Mouse (Mus musculus) CH12.LX (cell line): ENCODE results near the gene Tkfc. TPM values are rescaled to one million over a fixed set of nuclear protein-coding genes. Genes with fewer than 3 reads are reported as not detected.

Source experiments
- DNase-seq: peaks from one replicate; pipeline ENCODE4 v3.0.0-alpha.2; 2013; ENCODE audit errors: extremely low read depth
- H3K27ac ChIP-seq: 2 replicates; pipeline ENCODE4 v1.5.1; 2012; ENCODE audit warnings: low read depth, mild to moderate bottlenecking, control low read depth, moderate library complexity; ENCODE audit not compliant: insufficient read depth
- H3K27me3 ChIP-seq: replicated peaks from 2 replicates; pipeline ENCODE3; 2012; ENCODE audit warnings: inconsistent platforms
- H3K36me3 ChIP-seq, 2 experiments: replicated peaks in 1 of 2; 2 replicates each; pipeline versions ENCODE3 to v1.6.1; 2012; ENCODE audit warnings: inconsistent platforms in 1 of 2, low read length in 1 of 2, mild to moderate bottlenecking in 1 of 2, mixed read lengths in 1 of 2, moderate library complexity in 1 of 2; ENCODE audit not compliant: control insufficient read depth in 1 of 2, insufficient read depth in 1 of 2
- H3K4me1 ChIP-seq, 2 experiments: 2 replicates each; pipeline ENCODE4 v1.6.1; 2012; ENCODE audit warnings: inconsistent platforms in 1 of 2, moderate library complexity in 1 of 2; ENCODE audit not compliant: insufficient read depth in 2 of 2, control insufficient read depth in 1 of 2
- H3K4me2 ChIP-seq: 2 replicates; pipeline ENCODE4 v1.6.1; 2012; ENCODE audit warnings: low read depth, mild to moderate bottlenecking, control low read depth; ENCODE audit not compliant: poor library complexity, insufficient read depth, severe bottlenecking
- H3K4me3 ChIP-seq, 3 experiments: fragments of 150-350 bp in 1 of 3; sonication (generic) in 1 of 3; replicated peaks in 1 of 3; 2 replicates each; pipeline versions ENCODE3 to v1.5.1; 2011 to 2012; ENCODE audit warnings: low read depth in 2 of 3, low read length in 2 of 3, mild to moderate bottlenecking in 2 of 3, moderate library complexity in 2 of 3, control low read depth in 1 of 3, improper control_type of control experiment in 1 of 3, inconsistent platforms in 1 of 3, mixed read lengths in 1 of 3; ENCODE audit not compliant: poor library complexity in 1 of 3
- H3K79me2 ChIP-seq: replicated peaks from 2 replicates; pipeline ENCODE4 v1.6.1; 2012; ENCODE audit warnings: mild to moderate bottlenecking, moderate library complexity; ENCODE audit not compliant: control insufficient read depth, poor library complexity, insufficient read depth, severe bottlenecking; ENCODE audit errors: extremely low read depth
- H3K9ac ChIP-seq: 2 replicates; pipeline ENCODE4 v1.6.1; 2012; ENCODE audit warnings: low read depth, mild to moderate bottlenecking, control low read depth, moderate library complexity; ENCODE audit not compliant: insufficient read depth
- H3K9me3 ChIP-seq: replicated peaks from 2 replicates; pipeline ENCODE3; 2012; ENCODE audit warnings: low read length, inconsistent platforms, mixed read lengths
- BHLHE40 ChIP-seq: IDR thresholded peaks from 2 replicates; pipeline ENCODE4 v1.6.1; 2011; ENCODE audit warnings: mild to moderate bottlenecking, low read depth, low read length, improper control_type of control experiment
- CHD1 ChIP-seq: IDR thresholded peaks from 2 replicates; pipeline ENCODE4 v1.6.1; 2012; ENCODE audit warnings: low read depth, low read length, improper control_type of control experiment, inconsistent platforms
- CHD2 ChIP-seq: IDR thresholded peaks from 2 replicates; pipeline ENCODE4 v1.6.1; 2011; ENCODE audit warnings: low read length, improper control_type of control experiment
- CTCF ChIP-seq, 2 experiments: IDR thresholded peaks in 1 of 2; conservative IDR thresholded peaks in 1 of 2; 2 replicates each; pipeline ENCODE4 v1.5.1; 2011 to 2012; ENCODE audit warnings: low read depth in 2 of 2, low read length in 2 of 2, improper control_type of control experiment in 1 of 2, inconsistent platforms in 1 of 2, mild to moderate bottlenecking in 1 of 2, moderate library complexity in 1 of 2
- E2F4 ChIP-seq: IDR thresholded peaks from 2 replicates; pipeline ENCODE4 v1.6.1; 2011; ENCODE audit warnings: low read depth, low read length, improper control_type of control experiment; ENCODE audit not compliant: insufficient replicate concordance
- ELF1 ChIP-seq: IDR thresholded peaks from 2 replicates; pipeline ENCODE4 v1.6.1; 2014; ENCODE audit warnings: low read depth, mild to moderate bottlenecking, inconsistent platforms, low read length, improper control_type of control experiment
- EP300 ChIP-seq: IDR thresholded peaks from 2 replicates; pipeline ENCODE4 v1.6.1; 2011; ENCODE audit warnings: low read length, improper control_type of control experiment
- ETS1 ChIP-seq: conservative IDR thresholded peaks from 2 replicates; pipeline ENCODE4 v1.6.1; 2012; ENCODE audit warnings: low read depth, mild to moderate bottlenecking, inconsistent platforms, low read length, improper control_type of control experiment, moderate library complexity
- GABPA ChIP-seq: IDR thresholded peaks from 2 replicates; pipeline ENCODE4 v1.6.1; 2012; ENCODE audit warnings: low read depth, low read length, improper control_type of control experiment, inconsistent platforms; ENCODE audit not compliant: insufficient replicate concordance
- HCFC1 ChIP-seq: IDR thresholded peaks from 2 replicates; pipeline ENCODE4 v1.6.1; 2012; ENCODE audit warnings: low read depth, mild to moderate bottlenecking, inconsistent platforms, low read length, improper control_type of control experiment
- IRF4 ChIP-seq: IDR thresholded peaks from 2 replicates; pipeline ENCODE4 v1.6.1; 2014; ENCODE audit warnings: low read depth, mild to moderate bottlenecking, inconsistent platforms, low read length, improper control_type of control experiment
- JUN ChIP-seq: IDR thresholded peaks from 2 replicates; pipeline ENCODE4 v1.6.1; 2011; ENCODE audit warnings: low read depth, mild to moderate bottlenecking, low read length, improper control_type of control experiment, moderate library complexity; ENCODE audit not compliant: insufficient read depth
- JUND ChIP-seq: conservative IDR thresholded peaks from 2 replicates; pipeline ENCODE4 v1.6.1; 2011; ENCODE audit warnings: low read depth, low read length, improper control_type of control experiment
- KAT2A ChIP-seq: IDR thresholded peaks from 2 replicates; pipeline ENCODE4 v1.6.1; 2012; ENCODE audit warnings: low read length, improper control_type of control experiment, inconsistent platforms; ENCODE audit not compliant: insufficient replicate concordance
- MAFK ChIP-seq: IDR thresholded peaks from 2 replicates; pipeline ENCODE4 v1.6.1; 2011; ENCODE audit warnings: low read length, improper control_type of control experiment; ENCODE audit not compliant: insufficient replicate concordance
- MAX ChIP-seq: IDR thresholded peaks from 2 replicates; pipeline ENCODE4 v1.6.1; 2011; ENCODE audit warnings: low read length, improper control_type of control experiment
- MAZ ChIP-seq: IDR thresholded peaks from 2 replicates; pipeline ENCODE4 v1.6.1; 2012; ENCODE audit warnings: low read depth, mild to moderate bottlenecking, inconsistent platforms, low read length, improper control_type of control experiment, moderate library complexity
- MEF2A ChIP-seq: IDR thresholded peaks from 2 replicates; pipeline ENCODE4 v1.6.1; 2014; ENCODE audit warnings: low read depth, mild to moderate bottlenecking, inconsistent platforms, low read length, improper control_type of control experiment, borderline replicate concordance
- MXI1 ChIP-seq: IDR thresholded peaks from 2 replicates; pipeline ENCODE4 v1.6.1; 2011; ENCODE audit warnings: mild to moderate bottlenecking, low read depth, low read length, improper control_type of control experiment
- MYC ChIP-seq: IDR thresholded peaks from 2 replicates; pipeline ENCODE4 v1.6.1; 2011; ENCODE audit warnings: low read depth, mild to moderate bottlenecking, improper control_type of control experiment, low read length
- NELFE ChIP-seq: IDR thresholded peaks from 2 replicates; pipeline ENCODE4 v1.6.1; 2011; ENCODE audit warnings: low read depth, low read length, improper control_type of control experiment
- NRF1 ChIP-seq: IDR thresholded peaks from 2 replicates; pipeline ENCODE4 v1.6.1; 2014; ENCODE audit warnings: low read depth, mild to moderate bottlenecking, inconsistent platforms, low read length, improper control_type of control experiment, moderate library complexity
- PAX5 ChIP-seq: IDR thresholded peaks from 2 replicates; pipeline ENCODE4 v1.6.1; 2012; ENCODE audit warnings: low read length, inconsistent platforms, mixed read lengths
- POLR2A ChIP-seq: IDR thresholded peaks from 2 replicates; pipeline ENCODE4 v1.6.1; 2011; ENCODE audit warnings: low read depth, mild to moderate bottlenecking, improper control_type of control experiment, low read length
- POLR2AphosphoS2 ChIP-seq: IDR thresholded peaks from 2 replicates; pipeline ENCODE4 v1.6.1; 2011; ENCODE audit warnings: low read depth, low read length, improper control_type of control experiment
- RAD21 ChIP-seq: IDR thresholded peaks from 2 replicates; pipeline ENCODE4 v1.6.1; 2011; ENCODE audit warnings: low read depth, mild to moderate bottlenecking, low read length, improper control_type of control experiment, moderate library complexity
- RCOR1 ChIP-seq: conservative IDR thresholded peaks from 2 replicates; pipeline ENCODE4 v1.6.1; 2012; ENCODE audit warnings: low read depth, mild to moderate bottlenecking, inconsistent platforms, low read length, improper control_type of control experiment
- SIN3A ChIP-seq: IDR thresholded peaks from 2 replicates; pipeline ENCODE4 v1.6.1; 2012; ENCODE audit warnings: low read length, improper control_type of control experiment, inconsistent platforms
- SMC3 ChIP-seq: IDR thresholded peaks from 2 replicates; pipeline ENCODE4 v1.6.1; 2011; ENCODE audit warnings: low read depth, low read length, improper control_type of control experiment
- TBP ChIP-seq: conservative IDR thresholded peaks from 2 replicates; pipeline ENCODE4 v1.6.1; 2011; ENCODE audit warnings: low read depth, low read length, improper control_type of control experiment
- TCF12 ChIP-seq: IDR thresholded peaks from 2 replicates; pipeline ENCODE4 v1.6.1; 2014; ENCODE audit warnings: low read depth, mild to moderate bottlenecking, inconsistent platforms, low read length, improper control_type of control experiment
- UBTF ChIP-seq: IDR thresholded peaks from 2 replicates; pipeline ENCODE4 v1.6.1; 2012; ENCODE audit warnings: low read depth, mild to moderate bottlenecking, inconsistent platforms, low read length, improper control_type of control experiment, moderate library complexity
- USF1 ChIP-seq: IDR thresholded peaks from 2 replicates; pipeline ENCODE4 v1.6.1; 2014; ENCODE audit warnings: low read depth, mild to moderate bottlenecking, inconsistent platforms, low read length, improper control_type of control experiment
- USF2 ChIP-seq: conservative IDR thresholded peaks from 2 replicates; pipeline ENCODE4 v1.6.1; 2011; ENCODE audit warnings: low read depth, low read length, improper control_type of control experiment
- ZC3H11A ChIP-seq: IDR thresholded peaks from 2 replicates; pipeline ENCODE4 v1.6.1; 2012; ENCODE audit warnings: low read depth, mild to moderate bottlenecking, inconsistent platforms, low read length, improper control_type of control experiment
- ZKSCAN1 ChIP-seq: IDR thresholded peaks from 2 replicates; pipeline ENCODE4 v1.6.1; 2012; ENCODE audit warnings: low read depth, inconsistent platforms, low read length, improper control_type of control experiment, borderline replicate concordance
- ZMIZ1 ChIP-seq: IDR thresholded peaks from 2 replicates; pipeline ENCODE4 v1.6.1; 2012; ENCODE audit warnings: low read depth, mild to moderate bottlenecking, inconsistent platforms, low read length, improper control_type of control experiment
- ZNF384 ChIP-seq: IDR thresholded peaks from 2 replicates; pipeline ENCODE4 v1.6.1; 2012; ENCODE audit warnings: low read depth, low read length, improper control_type of control experiment, inconsistent platforms
- dilution Hi-C: fragments of 300-500 bp; cut with MboI; formaldehyde crosslinking; loops from 2 replicates; pipeline ENCODE4 v1.14.3; 2020; ENCODE audit warnings: low sequenced_read_pairs; ENCODE audit not compliant: extremely low pct_unique_long_range_greater_than_20kb, extremely low pct_ligation_motif_present
- in situ Hi-C: fragments of 300-500 bp; cut with MboI; formaldehyde crosslinking; loops from 3 replicates; pipeline ENCODE4 v1.14.3; 2019; ENCODE audit warnings: low sequenced_read_pairs, low pct_ligation_motif_present, low pct_unique_long_range_greater_than_20kb, mixed read lengths
- polyA plus RNA-seq: library from polyadenylated mRNA; unstranded; fragments of >175 nt; gene quantifications from 2 replicates; pipeline ENCODE4 v1.2.1, GENCODE M21; 2012; ENCODE audit warnings: low read depth; ENCODE audit not compliant: insufficient read length
- total RNA-seq, 2 experiments: library from RNA; depleted of rRNA; stranded (reverse); fragments of 300-350 nt in 1 of 2; fragments of >200 nt in 1 of 2; gene quantifications; 2 replicates each; pipeline ENCODE4 v1.2.3; 2012 to 2014

Gene Tkfc
- 10.0 and 11.0 TPM in 2 replicates for total RNA-seq (2012; rRNA removed)
- 2.4 TPM in 2 replicates for total RNA-seq (2014; rRNA removed)
- 14.9 and 15.0 TPM in 2 replicates for polyA plus RNA-seq

DNA sequence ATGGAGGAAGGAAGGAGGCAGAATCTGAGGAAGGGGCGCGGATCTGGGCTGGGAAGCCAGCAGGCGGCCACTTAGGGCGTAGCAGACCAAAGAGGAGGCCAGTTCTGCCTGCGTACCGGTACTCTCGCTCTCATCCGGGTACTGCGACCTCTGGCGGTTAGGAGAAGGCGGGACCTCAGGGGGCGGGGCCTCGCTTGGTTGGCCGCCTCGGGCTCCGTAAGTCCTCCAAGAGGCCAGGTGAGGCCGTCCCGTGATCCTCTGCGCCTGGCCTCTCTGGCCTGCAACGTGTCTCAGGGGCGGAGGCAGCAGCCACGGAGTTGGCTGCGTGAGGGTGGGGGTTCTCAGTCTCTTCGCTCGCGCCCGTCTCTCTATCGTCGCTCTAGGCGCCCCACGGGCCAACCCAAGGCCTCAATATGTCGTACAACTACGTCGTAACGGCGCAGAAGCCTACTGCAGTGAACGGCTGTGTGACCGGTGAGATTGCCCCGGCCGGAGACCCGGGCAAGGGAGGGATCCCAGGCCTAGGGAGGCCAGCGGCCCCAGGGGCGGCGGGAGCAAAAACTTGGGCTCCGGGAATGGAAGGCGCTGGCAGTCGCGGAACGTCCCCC lies at the start of gene Tkfc, which contains the start of gene Ddb1:
Gene Tkfc, minus strand, starts transcription at position 362 of the 608 bp plus-strand sequence.
Gene Ddb1, plus strand, starts transcription at position 35 of the 608 bp plus-strand sequence.
- Histone ChIP-seq H3K27me3 (no peaks in the 10 kb centered on the region), H3K9ac (peak within 1 kb of the TSS; percentile 96), H3K36me3 (peaks cover 27 to 42% of the 10 kb centered on the region in 2 experiments), H3K4me3 (peak within 1 kb of the TSS; percentile 79 to 98 (median 93)), H3K27ac (peak within 1 kb of the TSS; percentile 73), H3K4me1 (peaks cover 13 to 65% of the 10 kb centered on the region in 2 experiments), H3K79me2 (peaks cover 40% of the 10 kb centered on the region), H3K9me3 (no peaks in the 10 kb centered on the region)
- DNase-seq, result peak; percentile 98
- in situ Hi-C loops, result no loop called here
- no peak for TF ChIP-seq ZC3H11A
- TF ChIP-seq SMC3, result peak; percentile 33; the same call in 1 of the 2 replicates
- TF ChIP-seq KAT2A, result peak; percentile 92
- peak; percentile 73 for TF ChIP-seq CHD2
- TF ChIP-seq ETS1, result peak; percentile 35; the same call in 1 of the 2 replicates
- TF ChIP-seq ZKSCAN1, result no peak
- peak in 1 of 2 experiments; percentile 59; a peak in 2 of 4 replicates for TF ChIP-seq CTCF (conservative IDR thresholded peaks at IDR 0.05 in 1 of 2, IDR thresholded peaks at IDR 0.05 in 1 of 2; ENCODE audit: low read depth in 2 of 2, low read length in 2 of 2)
- TF ChIP-seq MAZ, result peak; percentile 89
- TF ChIP-seq UBTF, result no peak; the same call in 1 of the 2 replicates
- peak; percentile 86 for TF ChIP-seq MAX
- peak; percentile 91 for TF ChIP-seq HCFC1
- no peak for TF ChIP-seq EP300
- TF ChIP-seq TBP, result peak; percentile 85
- peak; percentile 96 for TF ChIP-seq TCF12
- peak; percentile 28; the same call in 1 of the 2 replicates for TF ChIP-seq ZNF384
- peak; percentile 92; the same call in 1 of the 2 replicates for TF ChIP-seq POLR2AphosphoS2
- TF ChIP-seq RAD21, result no peak; the same call in 1 of the 2 replicates
- peak; percentile 98 for TF ChIP-seq SIN3A
- TF ChIP-seq BHLHE40, result peak; percentile 47; the same call in 1 of the 2 replicates
- TF ChIP-seq JUND, result no peak
- peak; percentile 97 for TF ChIP-seq ZMIZ1
- TF ChIP-seq MAFK, result no peak; the same call in 1 of the 2 replicates
- TF ChIP-seq IRF4, result peak; percentile 69
- peak; percentile 85 for TF ChIP-seq ELF1
- TF ChIP-seq JUN, result no peak
- peak; percentile 98 for TF ChIP-seq MXI1
- no peak for TF ChIP-seq USF2
- TF ChIP-seq NELFE, result peak; percentile 98
- TF ChIP-seq RCOR1, result no peak; the same call in 1 of the 2 replicates
- peak; percentile 83 for TF ChIP-seq GABPA
- TF ChIP-seq POLR2A, result peak; percentile 98
- peak; percentile 51 for TF ChIP-seq USF1
- TF ChIP-seq CHD1, result no peak; the same call in 1 of the 2 replicates
- peak; percentile 89 for TF ChIP-seq MYC
- peak; percentile 75 for TF ChIP-seq MEF2A
- TF ChIP-seq NRF1, result peak; percentile 60
- TF ChIP-seq PAX5, result no peak
- no peak for TF ChIP-seq E2F4
- TF ChIP-seq, all 38 proteins: peak for 25
- H3K4me2 ChIP-seq, result peak within 1 kb of the TSS; percentile 96
- dilution Hi-C loops, result no loop called here
